Mouse (Mus musculus) right cerebral cortex, postnatal 10 days (tissue): Measurements from ENCODE around the gene Hs3st4.

Experiments used
- DNase-seq, 2 experiments: peaks; one replicate each; pipeline ENCODE4 v3.0.0; 2021; ENCODE audit warnings: low spot score in 2 of 2

The Hs3st4 gene

DNA sequence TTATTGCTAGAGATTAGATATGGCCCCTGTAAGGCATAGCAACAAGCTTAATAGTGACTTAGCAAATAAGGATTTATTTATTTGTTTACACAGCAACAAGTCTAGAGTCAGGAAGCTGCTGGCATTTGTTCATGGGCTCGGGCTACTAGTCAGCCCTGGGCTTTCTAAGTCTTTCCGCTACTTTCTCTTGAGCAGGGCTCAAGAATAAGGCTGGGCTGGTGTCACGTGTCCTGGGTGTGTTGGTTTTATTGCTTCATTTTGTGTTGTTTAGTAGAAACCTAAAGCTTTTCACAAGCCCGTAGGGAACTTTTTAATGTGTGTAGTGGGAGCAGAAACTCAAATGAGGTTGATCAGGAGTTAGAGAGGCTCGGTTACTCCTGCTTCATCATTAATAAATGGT is 153.5 kb downstream of the Hs3st4 start:
- no peak for DNase-seq

DNA sequence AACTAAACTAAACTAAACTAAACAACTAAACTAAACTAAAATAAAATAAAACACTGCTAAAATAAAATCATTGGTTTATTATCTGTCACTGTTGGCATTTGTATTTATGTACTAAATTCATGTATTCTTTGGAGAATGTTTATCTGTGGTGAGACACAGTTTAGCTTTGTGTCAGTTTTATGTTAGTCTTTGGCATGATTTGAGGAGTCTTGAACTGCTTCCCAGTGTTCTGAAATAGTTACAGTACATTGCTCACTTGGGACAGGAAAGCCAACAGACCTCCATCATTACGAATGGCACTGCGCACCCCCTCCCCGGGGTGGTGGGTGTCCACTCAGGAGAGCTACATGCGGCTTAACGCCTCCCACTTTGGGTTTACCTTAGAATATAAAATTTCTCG is 158.6 kb downstream of the Hs3st4 start:
- no peak for DNase-seq

DNA sequence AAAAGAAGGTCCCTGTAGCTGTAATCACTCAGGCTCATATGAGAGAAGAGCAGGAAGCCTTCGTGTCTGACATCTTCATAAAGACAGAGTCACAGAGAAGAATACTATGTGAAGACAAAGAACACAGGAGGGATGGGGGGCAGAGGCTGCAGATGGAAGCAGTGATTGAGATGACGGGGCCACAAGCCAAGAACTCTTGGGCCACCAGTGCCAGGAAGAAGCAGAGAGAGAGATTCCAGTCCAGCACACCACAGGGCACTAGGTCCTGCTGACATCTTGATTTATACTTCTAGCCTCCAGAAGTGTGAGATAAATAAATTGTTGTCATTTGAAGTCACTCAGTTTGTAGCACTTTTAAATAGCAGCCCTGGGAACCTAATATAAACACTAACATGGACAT is 168.2 kb downstream of the Hs3st4 start:
- DNase-seq, result no peak

DNA sequence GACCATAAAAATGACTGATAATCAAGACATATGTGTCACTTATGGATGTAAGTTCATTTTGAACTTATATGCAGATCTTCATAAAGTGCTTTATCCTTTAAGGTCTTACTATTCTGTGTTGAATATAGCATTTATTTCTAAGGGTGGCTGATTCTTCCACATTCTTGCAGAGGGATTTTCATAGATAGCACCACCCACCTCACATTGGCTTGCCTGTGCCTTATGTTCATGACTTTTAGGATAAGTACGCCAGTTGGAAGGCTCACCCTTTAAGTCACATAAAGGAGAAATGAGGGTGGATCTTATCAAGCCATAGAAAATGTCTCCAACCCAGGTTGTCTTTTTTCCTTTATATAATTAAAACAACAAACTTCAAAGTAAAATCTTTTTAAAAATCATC is 180.6 kb downstream of the Hs3st4 start:
- DNase-seq, result no peak

DNA sequence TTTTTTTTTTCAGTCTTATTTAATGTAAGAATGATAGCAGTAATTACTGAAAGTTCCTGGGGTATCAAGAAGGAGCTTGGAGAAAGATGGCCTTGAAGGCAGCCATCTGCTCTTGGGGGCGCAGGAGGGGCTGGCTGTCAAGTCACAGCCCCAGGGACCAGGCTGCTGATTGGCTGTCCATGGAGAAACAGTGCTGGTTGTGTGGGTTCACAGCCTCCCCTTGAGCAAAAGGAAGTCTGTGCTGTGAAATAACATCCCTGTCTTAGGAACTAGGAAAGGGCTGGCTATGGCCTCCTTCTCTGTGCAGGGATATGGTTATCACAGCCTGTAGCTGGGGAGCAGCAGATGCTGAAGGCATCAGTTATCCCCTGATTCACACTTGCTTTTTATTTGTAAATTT is 183.6 kb downstream of the Hs3st4 start:
- DNase-seq, result no peak

DNA sequence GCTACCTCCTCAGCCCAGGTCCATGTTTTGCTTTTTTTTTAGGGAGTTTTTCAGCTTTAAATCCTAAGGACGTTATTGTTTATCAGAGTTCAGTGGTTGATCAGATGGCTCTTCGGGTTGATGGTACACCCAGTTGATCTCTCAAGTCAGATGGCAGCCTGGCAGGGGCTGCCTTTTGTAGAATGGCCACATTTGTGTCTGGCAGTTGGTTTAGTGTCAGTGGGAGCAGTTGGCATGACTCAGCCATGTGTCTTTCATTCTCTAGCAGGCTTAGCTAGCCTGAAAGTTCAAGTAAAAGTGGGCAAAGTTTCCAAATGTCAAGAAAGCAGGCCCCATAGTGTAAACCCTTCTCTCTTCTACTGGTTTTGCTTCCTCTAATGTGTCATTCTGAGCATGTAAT is 186.1 kb downstream of the Hs3st4 start:
- DNase-seq, result no peak

DNA sequence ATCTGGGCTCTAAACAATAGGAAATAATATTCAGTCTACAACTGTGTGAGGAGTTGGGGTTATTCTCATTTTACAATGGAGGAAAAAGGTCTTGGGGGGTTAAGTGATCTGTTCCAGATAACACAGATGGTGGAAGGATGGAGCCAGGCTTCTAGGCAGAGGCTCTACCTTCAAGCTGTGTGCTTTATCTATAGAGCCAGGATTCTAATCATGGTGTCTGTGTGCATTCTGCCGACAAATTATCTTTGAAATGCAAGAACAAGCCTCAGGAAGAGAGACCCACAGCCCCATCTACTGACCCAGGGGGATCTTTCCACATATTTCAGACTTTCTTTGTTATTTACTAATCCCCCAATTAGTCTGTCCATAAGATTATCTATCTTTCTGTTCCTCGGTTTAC is 187.3 kb downstream of the Hs3st4 start:
- DNase-seq, result no peak

DNA sequence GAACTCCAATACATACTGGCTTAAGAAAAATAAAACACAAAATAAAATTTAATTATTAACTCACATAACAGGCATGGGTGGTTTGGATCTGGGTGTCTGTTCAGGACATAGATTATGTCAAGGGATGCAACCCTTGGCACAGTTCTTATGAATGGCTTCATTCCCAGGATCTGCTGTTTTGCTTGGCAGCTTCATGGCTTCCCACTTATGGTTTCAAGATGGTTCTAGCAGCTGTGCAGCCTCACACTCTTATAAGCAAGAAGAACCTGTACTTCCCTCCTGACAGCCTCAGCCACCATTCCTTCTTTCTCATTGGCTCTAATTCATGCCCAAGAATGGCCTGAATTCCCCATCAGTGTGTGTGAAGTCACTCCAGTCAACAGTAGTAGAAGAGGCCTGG is 189.3 kb downstream of the Hs3st4 start:
- peak; percentile 33 to 59 for DNase-seq

DNA sequence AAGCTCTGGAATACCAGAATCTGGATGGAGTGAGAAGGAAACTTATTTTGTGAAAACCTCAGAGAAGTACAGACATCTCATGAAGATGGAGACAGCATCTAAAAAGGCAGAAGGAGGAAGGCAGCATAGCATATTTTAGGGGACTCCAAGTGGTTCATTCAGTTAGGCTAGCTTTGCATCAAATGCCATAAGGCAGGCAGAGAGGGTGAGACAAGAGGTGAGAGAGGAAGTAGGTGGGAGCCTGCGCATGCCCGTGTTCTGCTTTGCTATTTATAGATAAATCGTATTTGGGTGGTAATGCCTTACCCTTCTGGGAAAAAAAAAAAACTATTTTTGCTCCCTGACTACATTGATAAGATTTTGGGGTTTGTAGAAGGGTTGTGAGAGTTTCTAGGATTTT is 198.3 kb downstream of the Hs3st4 start:
- DNase-seq, result peak; percentile 28 to 37

DNA sequence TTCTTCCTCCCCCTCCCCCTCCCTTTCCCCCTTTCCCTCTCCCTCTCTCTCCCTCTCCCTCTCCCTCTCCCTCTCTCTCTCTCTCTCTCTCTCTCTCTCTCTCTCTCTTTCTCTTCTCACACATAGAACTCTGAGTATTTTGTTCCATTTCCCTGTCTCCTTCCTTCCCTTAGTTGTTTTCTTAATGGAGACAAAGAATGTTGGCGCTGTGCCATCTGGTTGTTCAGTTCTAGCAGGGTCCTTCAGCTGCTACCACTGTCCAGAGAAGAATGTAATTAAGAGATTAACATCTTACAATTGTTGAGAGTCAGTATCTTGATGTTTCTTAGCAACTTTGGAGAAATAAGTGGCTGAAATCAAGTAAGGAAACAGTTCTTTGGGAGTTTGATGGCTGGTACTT is 202.0 kb downstream of the Hs3st4 start:
- no peak for DNase-seq

DNA sequence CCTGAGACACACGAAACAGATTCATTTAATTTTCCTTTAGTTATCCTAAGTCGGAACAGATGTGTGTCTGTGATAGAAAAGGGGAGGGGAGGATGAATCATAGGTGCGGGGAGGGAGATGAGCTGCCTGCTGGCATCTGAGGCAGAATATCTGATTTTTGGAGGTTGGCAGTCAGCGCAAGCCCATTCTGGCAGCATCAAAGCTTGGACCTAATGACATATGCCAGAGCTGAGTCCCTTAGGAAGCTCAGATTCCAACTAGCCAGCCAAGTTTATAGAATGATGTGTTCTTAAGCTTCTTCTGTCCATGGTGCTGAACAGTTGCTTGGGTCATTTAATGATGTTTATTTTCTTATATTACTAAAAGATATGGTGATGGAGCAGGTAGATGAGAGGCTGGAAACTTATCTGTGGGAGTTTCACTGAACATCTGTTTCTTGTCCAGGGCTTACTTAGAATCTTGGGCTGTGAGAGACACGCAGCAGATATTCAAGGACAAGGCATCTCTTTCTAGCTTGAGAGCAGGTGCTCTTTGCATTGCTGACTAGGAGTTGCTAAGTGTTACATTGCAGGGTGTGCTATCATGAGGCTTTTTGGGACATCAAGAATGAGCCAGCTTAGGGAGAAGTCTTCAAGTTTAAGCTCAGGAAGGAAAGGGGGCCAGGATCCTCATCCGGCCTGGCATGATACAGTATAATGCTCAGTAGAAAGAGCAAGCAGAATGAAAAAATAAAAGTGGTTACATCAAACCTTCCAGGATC is 216.3 kb downstream of the Hs3st4 start:
- peak in 1 of 2 experiments; percentile 29 for DNase-seq

DNA sequence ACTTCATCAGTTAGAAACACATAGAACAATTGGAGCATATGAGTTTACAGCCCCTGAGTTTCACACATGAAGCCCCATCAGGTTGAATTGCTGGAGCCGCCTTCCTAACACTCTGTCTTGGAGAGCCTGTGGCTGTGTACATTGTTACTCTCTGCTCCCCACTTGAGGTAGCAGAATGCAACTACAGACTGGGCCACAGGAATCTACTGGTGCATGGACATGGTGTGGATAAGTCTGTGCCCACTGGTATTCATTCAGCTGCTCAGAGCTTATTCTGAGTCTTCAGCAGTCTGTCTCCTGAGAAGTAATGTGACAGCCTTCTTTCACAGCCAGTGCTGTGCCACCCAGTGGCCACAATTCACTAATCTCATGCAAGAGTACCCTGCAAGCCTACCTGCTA is 234.3 kb downstream of the Hs3st4 start:
- DNase-seq, result no peak

DNA sequence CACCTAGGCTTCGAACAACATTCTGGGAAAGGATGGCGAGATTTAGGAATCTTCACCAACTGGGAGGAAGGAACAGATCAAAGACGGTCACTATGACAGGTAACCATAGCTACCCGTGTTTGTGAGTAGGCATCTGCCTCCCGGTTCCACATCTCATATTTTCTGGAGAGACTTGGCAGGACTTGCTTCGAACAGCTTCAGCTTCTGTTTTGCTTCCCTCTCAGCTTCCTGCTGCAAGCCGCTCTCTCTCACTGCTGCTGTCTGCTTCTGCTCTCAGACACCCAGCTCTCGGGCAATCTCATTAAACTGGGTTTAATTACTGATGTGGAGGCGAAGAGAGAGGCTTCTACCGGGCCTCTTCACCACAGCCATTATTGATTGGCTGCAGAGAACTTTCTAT is 237.9 kb downstream of the Hs3st4 start:
- DNase-seq, result peak; percentile 67 to 84

DNA sequence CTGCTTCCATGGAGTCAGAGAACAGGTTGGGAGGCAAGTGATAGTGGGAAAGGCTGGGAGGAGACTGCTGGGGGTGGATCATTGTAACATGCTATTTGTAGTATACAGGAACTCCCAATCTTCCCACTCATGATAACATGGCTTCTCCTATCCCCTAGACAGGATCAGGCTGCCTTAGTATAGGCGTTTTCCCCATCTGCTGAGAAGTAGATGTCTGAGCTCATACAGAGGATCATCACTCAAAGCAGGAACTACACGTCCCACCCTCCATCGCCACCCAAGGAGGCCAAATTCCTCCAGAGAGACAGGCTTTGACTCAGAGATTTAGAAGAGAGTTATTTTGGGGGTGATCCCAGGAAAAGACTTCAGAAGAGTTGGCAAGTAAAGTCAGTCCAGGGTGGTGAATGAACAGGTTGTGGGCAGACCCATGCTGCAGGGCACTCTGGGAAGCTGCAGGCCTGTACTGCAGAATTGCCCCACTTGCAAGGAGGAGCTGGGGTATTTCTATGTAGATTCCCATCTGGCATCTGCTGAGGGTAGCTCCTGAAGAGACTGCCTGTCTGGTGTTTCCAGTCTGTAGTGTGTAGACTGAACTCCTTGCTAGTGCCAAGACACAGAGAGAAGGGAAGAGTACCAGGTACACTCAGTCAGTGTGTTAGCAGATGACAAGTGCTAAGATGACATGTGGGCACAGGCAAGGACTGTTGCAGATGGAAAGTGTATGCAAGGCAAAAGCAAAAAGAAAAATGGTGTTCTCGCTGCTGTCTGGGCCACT is 255.4 kb downstream of the Hs3st4 start:
- peak in 1 of 2 experiments; percentile 36 for DNase-seq

DNA sequence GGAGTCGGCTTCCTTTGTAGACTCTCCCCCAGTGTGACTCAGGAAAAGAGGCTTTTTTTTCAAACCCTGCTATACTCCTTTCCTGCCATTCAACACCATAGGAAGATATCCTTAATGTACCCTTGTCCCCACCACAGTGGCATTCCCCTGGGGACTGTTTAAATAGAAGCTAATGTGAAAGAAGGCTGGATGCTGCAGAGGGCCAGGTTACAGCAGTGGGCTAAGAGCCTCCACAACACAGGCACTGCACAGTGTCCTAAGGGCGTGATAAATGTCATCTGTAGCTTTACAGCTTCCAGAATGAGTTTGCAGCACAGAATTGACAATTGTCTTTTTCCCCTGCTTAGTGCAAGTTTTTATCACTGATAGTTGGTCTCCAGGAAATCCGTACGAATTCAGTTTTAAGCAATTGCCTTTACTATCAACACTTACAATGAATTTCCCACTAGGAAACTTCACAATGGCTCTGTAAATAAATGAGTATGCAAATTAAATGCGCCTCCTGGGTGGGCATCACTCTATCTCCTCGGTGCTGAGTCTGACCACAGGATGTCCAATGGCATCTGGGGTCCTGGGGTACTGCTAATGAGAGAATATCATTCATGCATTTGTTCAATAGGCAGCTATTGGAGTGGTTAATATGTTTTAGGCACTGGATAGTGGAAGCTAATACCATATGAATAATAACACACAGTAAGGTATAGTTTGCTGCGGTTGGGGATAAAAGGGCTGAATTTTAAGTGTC is 257.4 kb downstream of the Hs3st4 start:
- no peak for DNase-seq

DNA sequence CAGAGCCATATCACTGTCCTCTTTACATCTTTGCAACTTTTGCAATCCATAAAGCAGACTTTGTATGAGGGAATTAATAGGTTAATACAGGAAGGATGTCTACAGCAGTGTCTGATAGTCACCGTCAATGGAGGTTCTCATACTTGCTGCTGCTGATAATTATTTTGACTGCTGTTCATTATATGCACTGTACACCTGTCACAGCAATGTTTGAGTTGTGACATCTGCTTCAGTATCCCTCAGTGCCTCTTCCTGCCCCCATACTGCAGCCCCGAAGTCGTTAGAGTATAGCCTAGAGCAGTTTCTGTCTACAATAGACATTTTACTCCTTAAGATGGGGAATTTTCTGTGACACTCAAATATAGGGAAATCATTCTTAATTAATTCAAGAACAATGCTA is 267.2 kb downstream of the Hs3st4 start:
- no peak for DNase-seq

DNA sequence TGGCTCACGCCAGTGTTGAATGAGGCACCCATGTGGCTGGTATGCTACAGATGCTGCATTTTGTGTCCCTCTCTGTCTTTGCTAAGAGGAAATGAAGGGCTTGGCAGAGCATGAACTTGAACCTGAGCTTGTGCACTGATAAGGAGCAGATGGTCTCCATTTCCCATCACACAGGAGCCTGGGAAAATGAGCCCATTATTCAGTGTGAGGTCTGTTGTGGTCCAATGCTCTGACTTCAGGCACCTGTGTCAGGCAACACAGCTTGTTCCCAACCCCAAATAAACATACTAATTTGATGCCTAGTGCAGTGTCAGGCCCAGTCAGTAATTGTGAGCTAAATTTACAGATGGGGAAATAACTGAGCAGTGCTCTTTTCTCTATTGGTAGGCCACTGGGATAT is 267.9 kb downstream of the Hs3st4 start:
- DNase-seq, result no peak

DNA sequence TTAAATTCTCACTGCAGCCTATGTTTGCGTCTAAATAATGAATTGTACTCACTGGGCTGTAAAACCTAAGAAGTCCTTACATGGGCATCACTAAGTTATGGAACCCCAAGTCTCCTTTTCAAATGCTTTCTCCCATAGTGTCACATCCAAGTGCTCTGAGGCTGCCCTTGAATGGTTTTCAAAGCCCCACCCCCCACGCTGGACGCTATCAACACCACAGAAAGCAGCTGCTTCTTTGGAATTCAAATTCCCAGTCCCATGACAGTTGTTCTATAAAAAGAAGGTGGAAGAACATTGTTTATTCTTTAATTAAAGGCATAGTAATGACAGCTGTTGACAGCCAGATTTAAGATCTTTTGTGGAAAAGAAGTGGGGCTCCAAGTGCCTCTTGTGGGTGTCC is 275.8 kb downstream of the Hs3st4 start:
- no peak for DNase-seq

DNA sequence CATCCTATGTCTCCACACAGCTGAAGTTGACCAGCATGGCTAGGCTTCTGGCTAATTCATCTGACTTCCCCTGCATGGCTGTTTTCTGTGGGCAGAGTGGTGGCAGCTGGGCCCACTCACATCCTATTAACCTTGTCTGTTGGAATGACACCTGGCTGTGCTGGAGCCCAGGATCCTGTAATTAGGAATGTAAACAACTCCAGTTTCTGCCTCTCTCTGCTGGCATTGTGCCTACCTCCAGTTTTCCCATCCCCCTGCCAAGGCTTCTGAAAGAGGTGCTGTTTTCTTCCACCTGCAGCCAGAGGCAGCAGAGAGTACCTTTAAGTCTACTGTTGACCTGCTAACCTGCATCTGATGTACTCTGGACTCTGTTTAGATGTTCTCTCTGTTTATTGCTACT is 288.1 kb downstream of the Hs3st4 start:
- no peak for DNase-seq

DNA sequence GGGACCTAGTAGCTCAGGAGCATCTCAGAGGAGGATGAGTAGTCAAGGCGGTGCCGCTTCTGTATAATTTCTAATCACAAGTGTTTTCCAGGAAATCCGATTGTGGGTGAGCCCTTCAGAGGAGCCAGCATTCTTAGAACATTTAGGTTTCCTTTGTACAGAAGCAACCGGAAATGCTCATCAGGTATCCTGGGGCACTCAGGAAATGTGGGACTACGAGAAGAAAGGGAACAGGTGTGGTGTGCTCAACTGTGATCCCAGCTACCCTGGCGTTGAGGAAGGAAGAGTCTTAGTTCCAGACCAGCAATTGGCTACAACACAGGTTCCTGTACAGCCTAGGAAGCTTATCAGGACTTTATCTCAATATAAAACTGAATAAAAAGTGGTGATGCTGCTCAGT is 307.2 kb downstream of the Hs3st4 start:
- no peak for DNase-seq

DNA sequence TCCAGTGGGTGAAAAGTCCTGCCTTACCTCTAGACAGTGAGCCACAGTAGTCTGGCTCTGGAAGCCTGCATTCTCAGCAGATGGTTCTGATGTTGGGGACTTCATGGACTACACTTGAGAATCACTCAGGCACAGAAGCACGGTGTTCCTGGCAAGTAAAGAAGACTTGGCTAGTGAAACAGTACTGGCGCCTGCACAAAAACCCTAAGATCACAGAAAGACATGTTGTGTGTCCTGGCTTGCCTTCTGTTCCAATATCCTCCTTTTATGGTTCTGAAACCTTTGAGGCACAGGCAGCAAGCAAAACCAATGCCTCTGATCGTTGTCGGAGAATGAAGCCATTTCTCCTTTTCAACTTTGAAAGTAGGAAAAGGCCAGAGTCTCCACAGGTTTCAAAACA is 336.8 kb downstream of the Hs3st4 start:
- peak; percentile 54 to 69 for DNase-seq

DNA sequence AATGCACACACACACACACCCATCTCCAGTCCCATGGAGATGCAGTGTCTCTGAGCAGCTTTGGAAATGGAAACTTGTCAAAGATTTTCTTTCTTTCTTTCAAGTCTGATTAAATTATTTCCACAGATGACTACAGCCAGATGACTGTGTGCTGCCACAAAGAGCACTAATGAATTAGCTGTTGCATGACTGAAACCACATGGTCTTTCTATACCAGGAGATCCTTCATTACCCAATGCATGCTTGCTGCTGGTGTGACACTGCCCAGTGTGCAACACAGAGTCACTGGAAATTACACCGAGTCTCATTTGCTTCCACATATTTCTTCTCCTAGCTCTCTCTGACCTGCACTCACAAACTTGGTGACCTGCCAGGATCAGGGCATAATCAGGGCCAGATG is 353.0 kb downstream of the Hs3st4 start:
- no peak for DNase-seq

DNA sequence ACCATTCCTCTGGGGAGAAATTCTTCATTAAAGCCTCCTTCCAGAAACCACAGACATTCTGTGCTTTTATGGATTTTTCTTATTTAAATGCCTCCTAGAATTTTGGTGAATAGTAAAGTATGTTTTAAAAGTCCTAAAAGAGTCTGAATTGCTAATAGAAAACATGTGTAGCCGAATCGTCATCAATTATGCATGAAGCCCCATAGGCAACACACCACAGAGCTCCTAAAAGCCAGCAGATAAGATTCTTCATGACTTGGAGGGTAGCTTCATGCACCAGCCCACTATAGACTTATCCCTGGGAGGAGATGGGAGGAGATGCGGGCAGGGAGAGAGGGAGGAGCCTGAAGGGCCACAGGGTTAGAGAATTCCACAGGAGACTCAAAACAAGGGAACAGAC is 358.8 kb downstream of the Hs3st4 start:
- no peak for DNase-seq
